Mouse (Mus musculus) midbrain, embryonic 14.5 days (tissue): Measurements from ENCODE around the gene Eif4g3. TPM values are rescaled to one million over a fixed set of nuclear protein-coding genes. Genes with fewer than 3 reads are reported as not detected.

Experiments used
- ATAC-seq: fragments of 200-750 bp; cut with Nextera tagmentation; 2 replicates; pipeline ENCODE4 v1.8.0; 2017; ENCODE audit warnings: moderate number of reproducible peaks, moderate library complexity; ENCODE audit not compliant: low FRiP score, low TSS enrichment
- DNase-seq: peaks from one replicate; pipeline ENCODE4 v3.0.0-alpha.2; 2015
- H3K27ac ChIP-seq: fragments of 300-500 bp; sonication (generic); replicated peaks from 2 replicates; pipeline ENCODE4 v1.5.1; 2014; ENCODE audit warnings: mild to moderate bottlenecking, low read depth, low read length, moderate library complexity
- H3K27me3 ChIP-seq: fragments of 300-500 bp; sonication (generic); 2 replicates; pipeline ENCODE4 v1.6.1; 2014; ENCODE audit warnings: low read length, control low read depth, mixed read lengths; ENCODE audit not compliant: control insufficient read depth, insufficient read depth
- H3K36me3 ChIP-seq: fragments of 300-500 bp; sonication (generic); 2 replicates; pipeline ENCODE4 v1.6.1; 2014; ENCODE audit warnings: low read length, control low read depth; ENCODE audit not compliant: control insufficient read depth, insufficient read depth
- H3K4me1 ChIP-seq: fragments of 300-500 bp; sonication (generic); 2 replicates; pipeline ENCODE4 v1.6.1; 2014; ENCODE audit warnings: mild to moderate bottlenecking, antibody characterized with exemption, low read length, control low read depth; ENCODE audit not compliant: control insufficient read depth, insufficient read depth
- H3K4me2 ChIP-seq: fragments of 300-500 bp; sonication (generic); 2 replicates; pipeline ENCODE4 v1.6.1; 2014; ENCODE audit warnings: mild to moderate bottlenecking, low read length, moderate library complexity
- H3K4me3 ChIP-seq: fragments of 300-500 bp; sonication (generic); replicated peaks from 2 replicates; pipeline ENCODE4 v1.5.1; 2014; ENCODE audit warnings: low read depth, low read length
- H3K9ac ChIP-seq: fragments of 300-500 bp; sonication (generic); replicated peaks from 2 replicates; pipeline ENCODE4 v1.6.1; 2014; ENCODE audit warnings: mild to moderate bottlenecking, low read length, moderate library complexity
- H3K9me3 ChIP-seq: fragments of 300-500 bp; sonication (generic); 2 replicates; pipeline ENCODE4 v1.6.1; 2016; ENCODE audit warnings: low read length, control low read depth, mixed read lengths; ENCODE audit not compliant: control insufficient read depth
- WGBS: fragments of 180-500 bp; shearing (Covaris S2); extraction: QIAGEN DNeasy Blood & Tissue Kit; methylation state at CpG from one replicate; pipeline ENCODE4 v1.1.7; 2014; 5-methylcytosine and 5-hydroxymethylcytosine counted together
- microRNA-seq: library from miRNA; unstranded; fragments of <30 nt; microRNA quantifications from one replicate; pipeline ENCODE4, GENCODE M21; 2016
- polyA plus RNA-seq: library from polyadenylated mRNA; unstranded; fragments of >200 nt; fragmentation: Nextera tagmentation; extraction: Ambion mirVana; gene quantifications from 2 replicates; pipeline ENCODE4 v1.2.1, GENCODE M21; 2014

Eif4g3 gene
- polyA plus RNA-seq, 1 experiment from 2014 or later, result 63.0 TPM

- H3K27me3 ChIP-seq, result peaks cover 10% of the 10 kb centered on the region; the same call in 1 of the 2 replicates
- H3K9me3 ChIP-seq, result no peaks in the 10 kb centered on the region
- H3K4me2 ChIP-seq, result peak overlapping the region; percentile 95
- H3K27ac ChIP-seq, result peak overlapping the region; percentile 21
- peak overlapping the region; percentile 32 for H3K9ac ChIP-seq
- peaks cover 30% of the 10 kb centered on the region for H3K4me1 ChIP-seq
- ATAC-seq (no peak), DNase-seq (peak; percentile 71)
- peak overlapping the region; percentile 58 for H3K4me3 ChIP-seq
- WGBS, result under 1% methylated on average over 14 of the region's 14 CpGs
- H3K36me3 ChIP-seq, result peaks cover 12% of the 10 kb centered on the region
Observed at GRCm38 (mm10) chr4:138251819-138252218, 259.0 kb downstream of the Eif4g3 start.

- Histone ChIP-seq H3K9me3 (no peaks in the 10 kb centered on the region), H3K4me3 (peak overlapping the region; percentile 58), H3K4me1 (peaks cover 30% of the 10 kb centered on the region), H3K27me3 (peaks cover 10% of the 10 kb centered on the region; the same call in 1 of the 2 replicates), H3K4me2 (peak overlapping the region; percentile 95), H3K9ac (peak overlapping the region; percentile 32), H3K27ac (no peak overlapping the region), H3K36me3 (peaks cover 7% of the 10 kb centered on the region)
- no peak for ATAC-seq
- 9% methylated on average over 5 of the region's 5 CpGs for WGBS
- peak; percentile 16 for DNase-seq
Observed at GRCm38 (mm10) chr4:138252231-138252630, 259.4 kb downstream of the Eif4g3 start.

GRCm38 (mm10) chr4:138257116-138257687 is 264.4 kb downstream of the Eif4g3 start:
- H3K9me3 ChIP-seq, result no peaks in the 10 kb centered on the region
- H3K27me3 ChIP-seq, result peaks cover 3% of the 10 kb centered on the region; the same call in 1 of the 2 replicates
- no peaks in the 10 kb centered on the region; the same call in 1 of the 2 replicates for H3K36me3 ChIP-seq
- DNase-seq (no peak), ATAC-seq (no peak)
- WGBS, result 83% methylated on average over 22 of the region's 22 CpGs
- no peak overlapping the region for H3K4me3 ChIP-seq
- H3K27ac ChIP-seq, result no peak overlapping the region
- no peak overlapping the region for H3K4me2 ChIP-seq
- peaks cover 7% of the 10 kb centered on the region for H3K4me1 ChIP-seq
- no peak overlapping the region for H3K9ac ChIP-seq

Small RNAs within 50 kb of the gene (microRNA-seq; reads per million reads assigned to microRNA genes)
- not detected for gene Mir6399

Other genes with a start within 250 kb of the Eif4g3 start
- 6.0 and 6.1 TPM in 2 replicates for gene Alpl, start 196.6 kb upstream of the Eif4g3 start, polyA plus RNA-seq
- 11.9 and 18.4 TPM in 2 replicates for gene Ece1, start 130.8 kb upstream of the Eif4g3 start, polyA plus RNA-seq
- gene Hp1bp3, start 223.3 kb downstream of the Eif4g3 start, polyA plus RNA-seq, result 257 and 278 TPM in 2 replicates